Mouse (Mus musculus): Measurements from ENCODE around the gene Olfr1248. TPM values are rescaled to one million over a fixed set of nuclear protein-coding genes. Genes with fewer than 3 reads are reported as not detected.
"Not testable (repeated sequence)": the region's sequence is repeated elsewhere in the genome, so short reads cannot be mapped to it uniquely, and the experiment has no call there.

Gene Olfr1248
- not detected for total RNA-seq (2021)
- long read RNA-seq, experiment 1, result 0 reads
- long read RNA-seq, experiment 2, result 0 reads

DNA sequence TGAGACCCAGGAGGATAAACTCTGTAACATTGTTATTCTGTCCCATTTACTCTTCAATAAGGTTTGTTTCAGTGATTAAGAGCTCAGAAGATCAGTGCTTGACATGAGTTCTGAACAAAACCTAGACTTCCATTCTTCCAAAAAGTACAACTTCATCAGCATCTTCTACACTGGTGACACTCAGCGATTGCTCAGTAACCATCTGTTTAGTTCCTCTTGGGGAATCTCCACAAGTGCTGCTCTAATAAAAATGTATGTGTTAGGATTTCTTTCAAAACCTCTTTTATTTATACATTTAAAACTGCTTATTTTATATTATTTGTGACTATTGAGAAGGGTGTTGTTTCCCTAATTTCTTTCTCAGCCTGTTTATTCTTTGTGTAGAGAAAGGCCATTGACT is at the start of gene Olfr1248:
Olfr1248 (minus strand) TSS at position 101 of the 400 bp plus-strand sequence.
- DNase-seq (ENCODE audit: low spot score in 2 of 2), result not testable (repeated sequence)

DNA sequence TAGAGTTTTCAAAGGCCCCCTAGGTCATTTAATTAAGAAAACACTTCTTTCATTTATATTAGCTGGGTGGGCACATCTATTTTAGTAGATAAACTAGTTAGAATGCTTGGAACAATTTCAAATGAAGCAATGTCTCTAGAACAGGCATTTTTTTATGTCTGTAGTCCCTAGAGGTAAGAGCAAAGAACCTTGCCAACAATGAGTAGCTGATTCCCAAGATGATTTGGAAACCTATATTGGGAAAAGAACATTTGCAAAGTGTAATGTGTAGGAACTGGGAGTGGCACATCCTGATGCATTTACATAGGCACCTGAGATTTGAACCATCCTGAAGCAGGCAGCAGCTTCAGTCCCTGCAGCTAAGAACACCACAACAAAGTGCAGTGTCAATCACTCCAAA is 43.3 kb upstream of the Olfr1248 start, which contains the start of gene Olfr1250:
Olfr1250 (minus strand) TSS at position 101 of the 400 bp plus-strand sequence.
- no peak for DNase-seq (ENCODE audit: low spot score in 2 of 2)

DNA sequence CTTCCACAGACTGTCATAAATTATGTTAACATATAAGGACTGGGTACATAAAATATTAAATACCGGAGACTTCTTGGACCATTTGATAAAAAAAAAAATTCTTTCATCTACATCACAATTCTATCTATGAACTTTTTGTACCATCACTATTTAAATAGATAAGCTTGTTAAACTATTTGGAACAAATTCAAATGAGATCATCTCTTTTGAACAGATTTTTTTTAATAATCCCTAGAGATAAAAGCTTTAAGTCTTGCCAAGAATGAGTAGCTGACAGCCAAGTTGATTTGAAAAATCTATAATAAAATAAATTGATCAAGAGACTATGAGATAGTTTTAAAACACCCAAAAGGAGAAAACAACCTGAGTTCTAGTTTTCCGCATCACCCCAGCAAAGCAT is 16.8 kb upstream of the Olfr1248 start, which contains the start of gene Olfr1249:
Olfr1249 (minus strand) TSS at position 101 of the 400 bp plus-strand sequence.
- no peak for DNase-seq (ENCODE audit: low spot score in 2 of 2)

DNA sequence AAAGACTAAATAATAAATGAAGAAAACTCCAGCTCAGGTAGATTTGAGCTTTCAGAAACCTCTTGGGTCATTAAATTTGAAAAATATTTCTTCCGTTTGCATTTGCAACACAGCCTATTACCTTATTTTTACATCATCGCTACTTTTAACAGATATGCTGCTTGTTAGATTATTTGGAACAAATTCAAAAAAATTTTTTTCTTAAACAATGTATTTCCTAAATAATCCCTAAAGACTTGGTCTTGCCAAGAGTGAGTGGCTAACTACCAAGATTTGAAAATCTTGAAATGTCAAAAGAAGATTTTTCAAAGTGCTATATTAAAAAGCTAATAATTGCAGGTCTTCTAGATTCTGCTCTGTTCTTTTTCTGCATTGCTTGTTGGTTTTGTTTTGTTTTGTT is 4.0 kb downstream of the Olfr1248 start, which contains the start of gene Olfr1247:
Olfr1247 (minus strand) TSS at position 101 of the 400 bp plus-strand sequence.
- no peak for DNase-seq (ENCODE audit: low spot score in 2 of 2)

- no peak for DNase-seq (ENCODE audit: low spot score in 2 of 2)
Observed at GRCm38 (mm10) chr2:89593057-89593456, 25.0 kb downstream of the Olfr1248 start, which contains the start of gene Olfr1246. TSS of gene Olfr1246 (minus strand) at chr2:89593157.

GRCm38 (mm10) chr2:89578347-89578746 is 39.7 kb downstream of the Olfr1248 start, which contains the start of gene Olfr1245:
TSS of gene Olfr1245 (minus strand) at chr2:89578447.
- no peak for DNase-seq (ENCODE audit: low spot score in 2 of 2)

Other genes starting within 250 kb of the Olfr1248 start
- gene Olfr1238, start 208.6 kb downstream of the Olfr1248 start, total RNA-seq (2021), result not detected
- not detected for gene Olfr1239, start 197.8 kb downstream of the Olfr1248 start, total RNA-seq (2021)
- gene Olfr1240, start 175.2 kb downstream of the Olfr1248 start, total RNA-seq (2021), result not detected
- gene Olfr1241, start 131.1 kb downstream of the Olfr1248 start, total RNA-seq (2021), result not detected
- gene Olfr1242, start 119.9 kb downstream of the Olfr1248 start, total RNA-seq (2021), result not detected
- not detected for gene Olfr1243, start 86.8 kb downstream of the Olfr1248 start, total RNA-seq (2021)
- not detected for gene Olfr1245, start 39.8 kb downstream of the Olfr1248 start, total RNA-seq (2021)
- not detected for gene Olfr1246, start 25.1 kb downstream of the Olfr1248 start, total RNA-seq (2021)
- gene Olfr1247, start 4.1 kb downstream of the Olfr1248 start, total RNA-seq (2021), result under 1 TPM in 1 of 2 experiments, not detected in 1; 0.06 TPM
- gene Olfr1249, start 16.7 kb upstream of the Olfr1248 start, total RNA-seq (2021), result not detected
- not detected for gene Olfr1250, start 43.2 kb upstream of the Olfr1248 start, total RNA-seq (2021)
- not detected for gene Olfr1251, start 53.7 kb upstream of the Olfr1248 start, total RNA-seq (2021)
- gene Olfr1252, start 106.8 kb upstream of the Olfr1248 start, total RNA-seq (2021), result not detected
- not detected for gene Olfr1253, start 138.8 kb upstream of the Olfr1248 start, total RNA-seq (2021)
- not detected for gene Olfr1254, start 175.4 kb upstream of the Olfr1248 start, total RNA-seq (2021)
- gene Olfr1255, start 193.8 kb upstream of the Olfr1248 start, total RNA-seq (2021), result not detected
- not detected for gene Olfr1256, start 223.3 kb upstream of the Olfr1248 start, total RNA-seq (2021)
- gene Olfr48, start 230.0 kb upstream of the Olfr1248 start, total RNA-seq (2021), result not detected

Data from adrenal gland, postnatal 4 days (tissue).